Mouse (Mus musculus) layer of hippocampus, postnatal 10 days (tissue): ENCODE data around the gene Syap1. TPM values are rescaled to one million over a fixed set of nuclear protein-coding genes. Genes with fewer than 3 reads are reported as not detected.
"Not testable (repeated sequence)": the region's sequence is repeated elsewhere in the genome, so short reads cannot be mapped to it uniquely, and the experiment has no call there.

Experiments used
- DNase-seq, 2 experiments: peaks; one replicate each; pipeline ENCODE4 v3.0.0; 2021; ENCODE audit warnings: low spot score in 2 of 2
- long read RNA-seq: library from polyadenylated mRNA; stranded (forward); transcript quantifications from one replicate; pipeline ENCODE4 v2.0.0, GENCODE M21; 2023
- total RNA-seq, 2 experiments: library from RNA; stranded (reverse); gene quantifications; 2 replicates each; pipeline ENCODE4 v1.2.3; 2021

The Syap1 gene
- total RNA-seq = 10 to 100 TPM; 37.3 to 39.4 TPM
- long read RNA-seq, transcript Syap1-201 (9 exons, 2,087 nt) = major isoform, 53 of 57 reads
- long read RNA-seq, partial matches to known transcripts = 0 of 57 reads
- long read RNA-seq, other reads (novel, unspliced or antisense) = 4 of 57 reads

DNA sequence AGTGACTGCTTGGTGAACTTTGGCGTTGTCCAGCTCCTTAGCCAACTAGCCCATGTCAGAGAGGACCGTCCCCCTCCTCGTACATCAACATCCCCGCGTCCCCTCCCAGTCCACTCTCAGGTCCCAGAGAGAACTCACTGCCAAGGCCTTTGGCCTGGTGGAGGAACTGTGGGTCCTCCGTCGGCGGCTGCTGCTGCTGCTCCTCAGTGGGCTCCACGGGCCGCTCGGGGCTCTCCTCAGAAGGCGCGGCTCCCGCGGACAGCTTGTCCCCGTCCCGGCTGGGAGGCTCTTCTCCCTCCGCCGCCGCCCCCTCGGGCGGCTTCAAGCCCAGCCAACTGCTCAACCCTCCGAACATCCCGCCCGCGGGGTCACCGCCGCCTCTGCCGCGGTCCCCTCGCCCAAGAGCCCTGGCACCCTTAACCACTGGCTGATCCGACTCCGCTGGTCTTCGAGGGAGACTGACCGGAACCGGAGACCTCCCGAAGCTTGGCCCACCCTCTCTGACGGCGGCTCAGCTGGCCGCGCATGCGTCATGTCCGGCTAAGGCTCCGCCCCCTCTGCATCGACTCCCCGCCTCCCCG is at the start of gene Syap1:
Gene Syap1, minus strand, starts transcription at position 517 of the 581 bp plus-strand sequence.
- DNase-seq = peak; percentile 76 to 79

DNA sequence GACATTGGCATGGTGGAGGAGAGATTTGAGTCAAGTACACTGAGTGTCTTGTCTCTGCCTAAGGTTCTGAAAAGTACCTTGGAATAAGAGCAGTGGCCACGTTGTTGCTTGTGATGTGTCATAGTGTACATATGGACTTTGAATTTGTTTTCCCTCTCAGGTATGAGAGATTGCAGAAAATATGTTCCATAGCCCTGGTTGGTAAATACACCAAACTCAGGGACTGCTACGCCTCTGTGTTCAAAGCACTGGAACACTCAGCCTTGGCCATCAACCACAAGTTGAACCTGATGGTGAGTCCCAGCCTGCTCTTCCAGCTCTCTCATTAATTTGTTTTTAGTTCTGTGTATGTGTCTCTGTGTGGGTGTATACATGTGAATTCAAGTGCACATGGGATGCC is 43.2 kb upstream of the Syap1 start:
- no peak for DNase-seq

DNA sequence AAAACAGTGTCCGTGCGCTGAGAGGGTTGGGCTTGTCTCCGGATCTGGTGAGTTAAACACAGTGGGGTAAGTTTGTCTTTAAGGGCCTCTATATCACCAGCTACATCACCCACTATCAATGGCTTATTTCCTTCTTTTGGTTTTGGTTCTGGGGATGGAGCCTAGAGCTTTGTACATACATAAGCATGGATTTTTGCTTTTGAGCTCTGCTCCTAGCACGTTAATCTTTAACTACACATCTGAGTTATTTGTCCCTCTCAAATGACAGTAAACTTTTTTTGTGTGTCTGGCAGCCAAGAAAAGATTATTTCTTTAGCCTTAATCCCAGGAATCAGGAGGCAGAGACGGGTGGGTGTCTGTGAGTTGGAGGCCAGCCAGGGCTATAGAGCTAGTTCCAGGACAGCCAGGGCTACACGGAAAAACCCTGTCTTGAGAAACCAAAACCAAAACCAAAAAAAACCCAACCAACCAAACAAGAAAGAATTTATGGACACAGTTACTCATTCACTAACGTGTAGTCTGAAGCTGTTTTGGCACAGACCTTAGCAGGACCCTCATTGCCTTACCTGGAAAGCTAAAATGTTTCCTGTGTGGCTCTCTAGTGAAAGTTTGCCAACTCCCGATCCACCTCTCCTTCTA is 33.4 kb upstream of the Syap1 start:
- DNase-seq = no peak

DNA sequence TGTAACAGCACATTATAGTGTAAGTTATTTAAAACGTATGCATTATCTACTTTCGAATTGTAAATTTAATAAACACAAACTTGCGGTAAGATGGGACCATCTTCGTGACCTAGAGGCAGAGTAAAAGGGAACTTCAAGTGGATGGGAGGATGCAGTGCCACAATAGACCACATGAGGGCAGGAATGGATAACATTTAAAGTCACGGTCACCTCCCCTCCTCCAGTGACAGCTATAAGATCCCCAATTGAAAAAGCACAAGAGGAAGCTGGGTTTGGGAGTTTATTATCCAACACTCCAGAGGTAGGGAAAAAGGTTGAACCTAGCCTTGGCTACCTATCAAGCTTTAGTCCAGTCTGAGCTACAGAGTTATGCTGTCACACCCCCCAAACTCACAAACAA is 27.4 kb upstream of the Syap1 start:
- DNase-seq = peak; percentile 67 to 71

DNA sequence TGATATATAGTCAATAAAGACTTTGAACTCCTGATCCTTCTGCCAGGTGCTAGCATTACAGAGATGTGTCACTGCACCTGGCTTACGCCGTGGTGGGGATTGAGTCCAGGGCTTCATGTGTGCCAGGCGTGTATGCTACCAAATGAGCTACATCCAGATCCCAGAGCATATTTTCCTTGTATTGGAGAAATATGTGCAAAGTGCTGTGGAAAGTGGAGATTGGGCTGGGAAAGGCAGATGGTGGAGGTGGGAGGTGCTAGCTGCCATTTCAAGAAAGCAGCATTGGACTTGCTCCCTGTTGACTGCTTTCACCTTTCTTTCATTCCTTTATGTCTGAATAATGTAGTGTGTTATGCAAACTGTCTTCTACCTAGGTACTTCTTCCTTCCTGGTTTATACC is 25.4 kb upstream of the Syap1 start:
- DNase-seq = no peak

DNA sequence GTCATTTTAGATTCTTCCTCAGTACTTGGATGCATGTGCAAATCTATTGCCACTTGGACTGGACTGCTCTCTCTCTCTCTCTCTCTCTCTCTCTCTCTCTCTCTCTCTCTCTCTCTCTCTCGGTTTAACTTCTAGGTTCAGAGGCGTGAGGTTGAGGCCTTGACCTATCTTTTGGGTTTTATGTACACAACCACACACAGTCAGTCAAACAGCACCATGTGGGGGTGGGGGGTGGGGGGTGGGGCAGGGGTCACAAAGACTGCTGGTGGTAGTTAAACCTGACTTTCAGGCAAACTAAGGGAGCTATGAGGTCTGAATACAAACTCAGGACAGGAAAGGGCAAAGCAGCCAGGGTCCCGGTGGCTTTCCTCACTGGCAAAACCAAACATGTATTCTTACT is 19.3 kb upstream of the Syap1 start:
- DNase-seq = no peak

DNA sequence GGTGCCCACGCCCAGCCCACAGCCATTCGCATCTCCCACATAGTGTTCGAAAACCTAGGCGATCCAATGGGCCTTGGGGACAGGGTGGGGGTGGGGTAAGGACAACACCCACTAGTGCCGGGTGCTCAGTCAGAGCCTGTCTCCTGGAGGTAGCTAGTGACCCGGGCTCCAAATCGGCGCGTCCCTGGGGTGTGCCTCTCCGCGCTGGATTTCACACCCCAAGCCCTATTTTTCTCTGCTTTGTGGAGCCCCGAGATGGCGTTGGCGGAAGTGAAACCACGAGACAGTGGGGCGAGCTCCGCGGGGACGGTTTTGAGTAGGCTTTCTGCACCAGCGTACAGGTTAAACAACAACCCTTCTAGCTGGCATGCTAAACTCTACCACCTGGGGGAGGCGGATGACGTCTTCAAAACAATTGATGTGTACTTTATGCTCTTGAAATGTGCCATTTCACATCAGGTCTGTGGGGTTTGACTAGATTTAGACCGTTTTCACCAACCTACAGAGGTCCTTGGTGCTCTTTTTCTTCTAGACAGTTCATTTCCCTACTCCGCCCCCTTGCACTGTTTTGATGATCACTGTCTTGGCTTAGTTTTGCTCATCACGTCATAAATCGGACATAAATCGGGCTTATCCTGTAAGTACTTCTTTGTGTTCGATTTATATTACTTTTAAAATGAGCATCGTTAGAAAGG is 13.9 kb upstream of the Syap1 start:
- DNase-seq = peak in 1 of 2 experiments; percentile 37

DNA sequence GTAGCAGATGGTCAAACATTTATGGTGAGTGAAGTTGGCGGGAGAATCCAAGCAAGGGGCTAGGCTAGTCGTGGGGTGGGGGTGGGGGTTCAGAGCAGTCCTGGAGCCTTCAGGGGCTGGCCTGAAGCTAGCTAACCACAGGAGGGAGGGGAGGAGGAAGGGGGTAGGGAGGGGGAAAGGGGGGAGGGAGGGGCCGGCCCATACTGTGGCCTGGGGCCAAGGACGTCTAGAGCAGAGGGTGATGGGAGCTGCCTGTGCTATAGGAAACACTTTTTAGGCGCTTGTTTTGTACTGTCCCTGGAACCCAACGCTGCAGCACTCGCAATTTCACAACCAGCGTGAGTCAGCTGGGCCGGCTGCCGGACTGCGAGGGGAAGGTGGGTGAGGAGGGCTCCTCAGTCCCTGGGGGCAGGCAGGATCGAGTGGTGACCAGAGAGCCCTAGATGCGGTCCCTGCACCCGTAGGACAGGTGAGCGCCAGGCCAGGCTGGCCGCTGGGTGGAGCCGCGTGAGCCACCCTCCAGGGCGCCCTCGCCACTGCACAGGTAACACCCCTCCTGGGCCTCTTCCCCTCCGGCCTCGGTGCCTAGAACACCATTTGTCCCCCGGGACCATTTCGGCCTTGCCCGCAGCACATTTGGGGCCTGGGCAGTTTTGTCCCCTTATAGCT is 13.3 kb upstream of the Syap1 start:
- DNase-seq = peak; percentile 12 to 46

DNA sequence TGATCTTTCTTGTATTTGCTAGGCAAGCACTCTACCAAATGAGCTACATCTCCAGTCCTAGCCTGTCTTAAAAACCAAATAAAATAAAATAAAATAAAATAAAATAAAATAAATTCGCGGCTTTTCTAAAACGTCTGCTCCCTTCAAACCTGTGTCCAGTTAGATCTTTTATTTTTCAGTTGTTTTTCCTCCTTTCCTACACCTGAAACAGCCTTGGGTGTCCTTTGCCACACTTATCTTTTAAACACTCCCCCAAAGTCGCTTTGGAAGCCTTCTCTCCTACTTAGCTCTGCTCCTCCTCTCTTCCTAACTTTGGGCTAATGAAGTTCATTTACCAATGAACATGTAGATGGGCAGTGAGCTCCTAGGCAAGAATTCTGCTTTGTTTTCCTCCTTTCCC is 12.7 kb upstream of the Syap1 start, which contains the start of gene Ctps2:
Gene Ctps2, plus strand, starts transcription at position 301 of the 400 bp plus-strand sequence.
- DNase-seq = no peak

DNA sequence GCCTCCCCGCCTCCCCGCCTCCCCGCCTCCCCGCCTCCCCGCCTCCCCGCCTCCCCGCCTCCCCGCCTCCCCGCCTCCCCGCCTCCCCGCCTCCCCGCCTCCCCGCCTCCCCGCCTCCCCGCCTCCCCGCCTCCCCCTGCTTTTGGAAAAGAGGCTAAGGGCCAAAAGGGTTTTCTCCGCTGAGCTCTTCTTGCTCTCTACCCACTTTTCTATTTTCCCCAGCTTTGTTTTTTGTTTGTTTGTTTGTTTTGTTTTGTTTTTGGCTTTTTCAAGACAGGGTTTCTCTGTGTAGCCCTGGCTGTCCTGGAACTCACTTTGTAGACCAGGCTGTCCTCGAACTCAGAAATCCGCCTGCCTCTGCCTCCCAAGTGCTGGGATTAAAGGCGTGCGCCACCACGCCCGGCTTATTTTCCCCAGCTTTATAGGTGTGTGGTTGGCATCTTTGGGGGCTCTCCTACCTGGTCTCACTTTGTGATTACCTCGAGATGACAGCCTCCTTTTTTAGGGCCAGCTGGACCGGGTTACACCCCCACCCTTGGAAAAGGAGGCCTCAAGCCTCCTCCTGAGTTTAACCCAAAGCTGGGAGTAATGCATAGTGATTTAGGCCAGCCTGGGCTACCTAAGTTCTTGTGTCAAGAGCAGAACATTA is 452 bp upstream of the Syap1 start:
- not testable (repeated sequence) for DNase-seq

DNA sequence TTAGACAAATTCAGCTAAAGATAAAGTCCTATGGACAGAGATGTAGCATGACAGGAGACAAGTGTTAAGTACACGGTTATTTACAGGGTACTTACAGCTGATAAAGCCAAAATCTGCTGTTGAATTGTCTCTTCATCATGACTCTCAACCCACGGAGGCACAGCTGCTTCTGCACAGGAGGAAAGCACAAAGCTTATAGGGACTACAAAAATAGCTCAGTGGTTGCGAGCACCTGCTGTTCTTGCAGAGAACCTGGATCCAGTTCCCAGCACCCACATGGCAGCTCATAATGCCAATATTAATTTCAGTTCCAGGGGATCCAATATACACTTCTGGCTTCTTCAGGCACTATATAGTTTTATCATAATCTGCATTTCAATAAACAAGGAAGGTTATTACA is 10.0 kb downstream of the Syap1 start:
- no peak for DNase-seq

DNA sequence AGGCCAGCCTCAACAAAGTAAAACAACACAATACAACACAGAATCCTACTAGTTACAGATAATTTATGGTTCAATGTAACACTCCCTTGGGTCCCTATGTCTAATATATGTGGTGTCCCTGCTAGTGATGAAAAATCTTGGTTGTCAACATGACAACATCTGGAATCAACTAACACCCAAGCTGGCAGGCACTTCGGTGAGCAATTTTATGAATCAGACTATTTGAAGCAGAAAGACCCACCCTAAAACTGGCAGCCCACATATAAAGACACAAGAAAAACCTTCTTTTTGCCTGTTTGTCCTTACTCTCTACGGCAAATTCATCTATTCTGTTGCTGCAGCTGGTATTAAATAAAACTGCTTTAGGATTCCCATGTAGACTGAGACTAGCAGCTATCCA is 14.5 kb downstream of the Syap1 start:
- no peak for DNase-seq

DNA sequence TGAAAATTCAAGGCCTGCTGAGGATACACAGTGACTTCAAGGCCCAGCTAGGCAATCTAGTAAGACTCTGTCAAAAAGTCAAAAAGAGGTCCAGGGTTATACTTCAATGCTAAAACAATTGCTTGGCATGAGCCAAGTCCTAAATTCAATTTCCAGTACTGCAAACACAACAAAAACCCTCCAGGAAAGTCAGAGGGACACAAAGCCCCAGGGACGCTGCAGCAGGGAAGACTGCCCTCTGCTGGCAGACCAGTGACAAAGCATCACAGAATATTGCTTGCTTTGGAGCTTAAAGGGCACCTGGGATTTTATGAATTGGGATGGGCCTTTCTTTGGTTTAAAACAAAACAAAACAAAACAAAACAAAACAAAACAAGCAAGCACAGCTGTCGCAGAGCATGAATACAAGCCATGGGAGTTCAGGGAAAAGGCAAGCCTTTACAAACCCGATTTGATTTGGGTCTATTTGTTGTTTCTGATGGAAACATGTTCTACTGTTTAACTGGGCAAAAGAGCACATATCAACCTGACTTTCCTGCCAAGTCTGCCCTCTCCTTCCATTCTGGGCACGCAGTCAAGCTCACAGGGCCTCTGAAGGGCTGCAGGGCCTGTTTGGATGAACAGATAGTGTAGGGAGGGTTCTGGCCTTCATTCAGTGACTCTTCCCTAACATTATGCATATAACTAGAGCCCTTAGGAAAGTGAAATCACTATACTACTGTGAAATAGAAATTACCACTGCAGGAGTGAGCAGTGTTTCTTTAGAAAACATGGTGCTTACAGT is 16.3 kb downstream of the Syap1 start:
- peak; percentile 16 to 35 for DNase-seq

DNA sequence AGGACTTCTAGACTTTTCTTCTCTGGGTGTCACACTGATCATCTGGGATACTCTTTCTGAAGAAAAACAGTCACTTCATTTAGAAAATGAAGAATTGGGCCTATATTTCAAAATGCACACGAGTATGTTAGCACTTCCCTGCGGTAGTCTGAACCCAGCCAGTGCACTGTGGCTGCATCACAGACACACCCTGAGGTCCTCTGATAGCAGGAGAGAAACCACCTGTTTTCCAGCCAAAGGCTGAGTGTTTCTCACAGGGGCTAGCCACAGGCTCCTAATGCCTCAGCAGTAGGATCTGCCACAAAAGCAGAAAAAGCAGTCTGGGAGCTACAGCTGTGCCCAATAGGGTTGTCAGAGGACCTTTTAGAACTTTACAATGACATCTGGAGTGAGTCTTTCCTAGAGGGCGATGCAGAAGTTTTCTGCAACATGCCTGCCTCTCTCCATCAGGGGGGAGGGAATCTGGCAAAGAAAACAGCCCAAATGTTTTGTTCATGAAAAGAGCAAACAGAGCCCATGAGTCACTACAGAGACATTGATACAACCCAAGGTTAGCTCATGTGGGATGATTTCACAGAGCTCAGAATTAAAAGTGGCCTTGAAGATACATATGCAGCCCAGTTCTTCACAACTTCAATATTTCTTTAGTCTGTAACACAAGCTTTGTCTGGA is 19.8 kb downstream of the Syap1 start:
- DNase-seq = no peak

DNA sequence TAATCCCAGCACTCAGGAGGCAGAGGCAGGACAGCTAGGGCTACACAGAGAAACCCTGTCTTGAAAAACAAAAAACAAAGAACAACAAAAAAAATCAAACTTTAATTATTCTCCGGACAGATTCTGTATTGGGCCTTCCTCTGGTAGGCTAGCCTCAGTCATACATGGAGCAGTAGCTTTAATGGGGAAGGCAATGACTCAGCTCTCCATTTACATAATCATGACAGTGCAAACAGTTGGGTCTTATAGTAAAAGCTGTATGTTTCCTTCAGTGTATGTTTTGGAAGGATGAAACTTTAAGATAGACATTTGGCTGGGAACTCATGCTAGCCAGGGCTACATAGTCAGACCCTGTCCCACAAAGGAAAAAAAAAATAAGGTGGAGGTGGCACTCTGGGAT is 39.6 kb downstream of the Syap1 start:
- no peak for DNase-seq

DNA sequence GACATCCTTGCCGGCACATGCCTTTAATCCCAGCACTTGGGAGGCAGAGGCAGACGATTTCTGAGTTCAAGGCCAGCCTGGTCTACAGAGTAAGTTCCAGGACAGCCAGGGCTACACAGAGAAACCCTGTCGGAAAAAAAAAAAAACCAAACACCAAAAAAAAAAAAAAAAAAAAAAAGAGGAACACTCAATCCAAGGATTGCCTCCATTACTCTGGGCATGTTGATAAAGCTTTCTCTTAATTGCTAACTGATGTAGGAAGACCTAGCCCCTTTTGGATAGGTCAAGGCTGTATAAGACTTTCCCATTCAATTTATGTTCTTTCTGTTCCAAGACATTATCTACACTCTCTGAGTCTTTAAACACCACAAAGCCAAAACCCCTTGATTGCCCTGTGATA is 42.7 kb downstream of the Syap1 start:
- no peak for DNase-seq

DNA sequence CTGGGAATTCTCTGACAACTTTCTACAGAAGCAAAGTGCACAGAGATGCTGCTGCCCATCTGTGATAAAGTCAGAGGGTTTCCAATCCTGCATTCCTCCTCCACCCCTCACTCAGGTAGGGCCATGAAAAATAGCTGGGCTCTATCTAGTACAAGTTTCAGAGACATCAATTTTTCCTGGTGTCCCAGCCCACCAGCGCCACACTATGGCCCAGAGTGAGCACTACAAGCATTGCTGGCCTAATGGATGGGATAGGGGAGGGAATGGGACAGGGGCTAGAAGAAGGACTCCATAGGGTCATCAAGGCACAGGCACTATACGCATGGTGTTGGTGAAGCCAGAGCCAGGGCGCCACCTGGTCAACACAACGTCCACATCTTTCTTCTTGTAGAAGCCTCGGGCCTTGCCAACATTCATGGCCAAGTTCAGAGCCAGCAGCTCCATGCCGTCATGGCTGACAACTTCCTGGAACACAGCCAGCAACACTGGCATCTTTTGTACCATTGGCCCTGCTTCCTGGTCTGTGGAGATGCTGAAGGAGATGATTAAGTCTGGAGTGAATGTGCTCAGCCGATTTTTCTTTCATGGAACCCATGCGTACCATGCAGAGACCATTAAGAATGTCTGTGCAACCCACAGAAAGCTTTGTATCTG is 43.7 kb downstream of the Syap1 start:
- no peak for DNase-seq

DNA sequence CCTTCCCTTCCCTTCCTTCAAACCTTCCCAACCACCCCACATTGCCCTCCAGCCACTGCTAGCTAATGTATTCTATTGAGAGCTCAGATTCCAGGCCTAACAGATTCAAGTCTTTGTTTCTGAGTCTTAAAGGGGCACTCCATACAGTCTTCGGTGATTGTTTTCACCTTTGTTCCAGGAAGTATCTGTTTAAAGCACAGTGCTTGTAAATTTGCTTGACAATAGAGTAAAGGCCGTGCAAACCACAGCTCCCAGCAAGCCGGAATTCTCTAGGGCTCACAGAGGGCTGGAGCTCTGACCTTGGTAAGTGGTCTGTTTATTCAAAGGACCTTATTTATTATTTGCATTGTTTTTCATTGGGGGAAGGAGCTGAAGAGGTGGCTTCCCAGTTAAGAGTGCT is 56.1 kb downstream of the Syap1 start:
- DNase-seq = no peak

DNA sequence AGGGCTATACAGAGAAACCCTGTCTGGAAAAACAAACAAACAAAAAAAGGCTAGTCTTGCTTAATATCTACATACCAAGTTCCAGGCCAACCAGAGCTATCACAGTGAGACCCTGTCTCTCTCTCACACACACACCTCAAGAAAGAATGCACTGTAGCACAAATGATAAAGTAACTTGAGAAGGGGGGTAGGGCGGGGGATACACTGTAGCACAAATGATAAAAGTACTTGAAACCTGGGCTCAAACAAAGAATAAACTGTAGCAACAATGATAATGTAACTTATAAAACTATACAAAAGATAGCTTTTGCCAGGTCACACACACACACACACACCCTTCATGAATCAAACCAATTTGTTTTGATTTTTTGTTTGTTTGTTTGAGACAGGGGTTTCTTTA is 56.7 kb downstream of the Syap1 start:
- no peak for DNase-seq
